Mouse (Mus musculus): ENCODE measurements around the gene Gm21440. TPM values are rescaled to one million over a fixed set of nuclear protein-coding genes. Genes with fewer than 3 reads are reported as not detected.

Gm21440 gene
- total RNA-seq (2023), result not detected

GRCm38 (mm10) chrY:13252091-13252490 is at the start of gene Gm21440, which contains the start of gene Gm21454:
Gene Gm21440, plus strand, starts transcription at chrY:13252391.
Gene Gm21454, plus strand, starts transcription at chrY:13252442.

GRCm38 (mm10) chrY:13223828-13224227 is 28.4 kb upstream of the Gm21440 start, which contains the start of gene Gm21828:
Gene Gm21828, minus strand, starts transcription at chrY:13223928.

Other genes with a start within 250 kb of the Gm21440 start
- not detected for gene Gm20807, start 209.5 kb upstream of the Gm21440 start, total RNA-seq (2023)
- not detected for gene Gm21891, start 118.9 kb upstream of the Gm21440 start, total RNA-seq (2023)
- not detected for gene Gm21425, start 90.4 kb upstream of the Gm21440 start, total RNA-seq (2023)
- not detected for gene Gm21828, start 28.5 kb upstream of the Gm21440 start, total RNA-seq (2023)
- not detected for gene Gm21454, start 51 bp downstream of the Gm21440 start, total RNA-seq (2023)
- gene Gm21725, start 96.7 kb downstream of the Gm21440 start, total RNA-seq (2023), result not detected
- not detected for gene Gm21866, start 213.2 kb downstream of the Gm21440 start, total RNA-seq (2023)
- gene Gm20773, start 241.6 kb downstream of the Gm21440 start, total RNA-seq (2023), result not detected

All from T-cell, adult 66 days (primary cell).